Mouse (Mus musculus): Measurements from ENCODE around the gene Zfp658. TPM values are rescaled to one million over a fixed set of nuclear protein-coding genes. Genes with fewer than 3 reads are reported as not detected.

Zfp658 gene
- polyA plus RNA-seq, 1 experiment from 2014 or later, result 2.7 TPM

- no peaks in the 10 kb centered on the region for H3K36me3 ChIP-seq (ENCODE audit: control insufficient read depth, insufficient read depth, low read length)
- no peak for ATAC-seq (ENCODE audit: low read depth)
- peak overlapping the region; percentile 71; the same call in 1 of the 2 replicates for H3K4me2 ChIP-seq (ENCODE audit: low read depth, low read length)
- no peak for DNase-seq (ENCODE audit: low spot score)
- no peaks in the 10 kb centered on the region for H3K4me1 ChIP-seq (ENCODE audit: control insufficient read depth, insufficient read depth, low read length)
- no peaks in the 10 kb centered on the region for H3K27me3 ChIP-seq (replicated peaks; ENCODE audit: control insufficient read depth, insufficient read depth, low read length)
- 54% methylated on average over 5 of the region's 5 CpGs for WGBS
- no peak overlapping the region for H3K9ac ChIP-seq (ENCODE audit: low read depth, low read length)
- H3K9me3 ChIP-seq (ENCODE audit: control insufficient read depth, low read length), result no peaks in the 10 kb centered on the region
- H3K4me3 ChIP-seq (ENCODE audit: low read depth, low read length), result no peak overlapping the region
- no peak overlapping the region for H3K27ac ChIP-seq (replicated peaks; ENCODE audit: low read depth, low read length)
These were observed 45.8 kb downstream of the Zfp658 start for GRCm38 (mm10) chr7:43607743-43608287.

GRCm38 (mm10) chr7:43608316-43608824, 46.3 kb downstream of the Zfp658 start:
- Histone ChIP-seq H3K36me3 (ENCODE audit: control insufficient read depth, insufficient read depth, low read length) (no peaks in the 10 kb centered on the region), H3K9me3 (ENCODE audit: control insufficient read depth, low read length) (no peaks in the 10 kb centered on the region), H3K27ac (replicated peaks; ENCODE audit: low read depth, low read length) (no peak overlapping the region), H3K27me3 (replicated peaks; ENCODE audit: control insufficient read depth, insufficient read depth, low read length) (no peaks in the 10 kb centered on the region), H3K4me2 (ENCODE audit: low read depth, low read length) (no peak overlapping the region), H3K4me3 (ENCODE audit: low read depth, low read length) (no peak overlapping the region), H3K4me1 (ENCODE audit: control insufficient read depth, insufficient read depth, low read length) (no peaks in the 10 kb centered on the region), H3K9ac (ENCODE audit: low read depth, low read length) (no peak overlapping the region)
- WGBS, result 72% methylated on average over 7 of the region's 7 CpGs
- DNase-seq (ENCODE audit: low spot score), result no peak
- ATAC-seq (ENCODE audit: low read depth), result no peak

- H3K4me3 ChIP-seq (ENCODE audit: low read depth, low read length), result no peak overlapping the region
- no peak overlapping the region for H3K4me2 ChIP-seq (ENCODE audit: low read depth, low read length)
- H3K9ac ChIP-seq (ENCODE audit: low read depth, low read length), result no peak overlapping the region
- H3K9me3 ChIP-seq (ENCODE audit: control insufficient read depth, low read length), result no peaks in the 10 kb centered on the region
- DNase-seq (ENCODE audit: low spot score) (no peak), ATAC-seq (ENCODE audit: low read depth) (no peak)
- H3K27me3 ChIP-seq (replicated peaks; ENCODE audit: control insufficient read depth, insufficient read depth, low read length), result no peaks in the 10 kb centered on the region
- H3K4me1 ChIP-seq (ENCODE audit: control insufficient read depth, insufficient read depth, low read length), result no peaks in the 10 kb centered on the region
- H3K27ac ChIP-seq (replicated peaks; ENCODE audit: low read depth, low read length), result no peak overlapping the region
- H3K36me3 ChIP-seq (ENCODE audit: control insufficient read depth, insufficient read depth, low read length), result no peaks in the 10 kb centered on the region
- 86% methylated on average over 14 of the region's 14 CpGs for WGBS
These were observed 51.9 kb downstream of the Zfp658 start for GRCm38 (mm10) chr7:43613816-43614551.

- DNase-seq (ENCODE audit: low spot score), result no peak
- no peak overlapping the region for H3K4me2 ChIP-seq (ENCODE audit: low read depth, low read length)
- 75% methylated on average over 7 of the region's 7 CpGs for WGBS
- H3K4me1 ChIP-seq (ENCODE audit: control insufficient read depth, insufficient read depth, low read length), result no peaks in the 10 kb centered on the region
- no peak overlapping the region for H3K9ac ChIP-seq (ENCODE audit: low read depth, low read length)
- H3K9me3 ChIP-seq (ENCODE audit: control insufficient read depth, low read length), result no peaks in the 10 kb centered on the region
- H3K4me3 ChIP-seq (ENCODE audit: low read depth, low read length), result no peak overlapping the region
- no peaks in the 10 kb centered on the region for H3K27me3 ChIP-seq (replicated peaks; ENCODE audit: control insufficient read depth, insufficient read depth, low read length)
- no peak overlapping the region for H3K27ac ChIP-seq (replicated peaks; ENCODE audit: low read depth, low read length)
- H3K36me3 ChIP-seq (ENCODE audit: control insufficient read depth, insufficient read depth, low read length), result no peaks in the 10 kb centered on the region
- ATAC-seq (ENCODE audit: low read depth), result no peak
These were observed 60.9 kb downstream of the Zfp658 start for GRCm38 (mm10) chr7:43622927-43623326.

- WGBS, result 9% methylated on average over 10 of the region's 10 CpGs
- Histone ChIP-seq H3K27me3 (replicated peaks; ENCODE audit: control insufficient read depth, insufficient read depth, low read length) (no peaks in the 10 kb centered on the region), H3K4me3 (ENCODE audit: low read depth, low read length) (no peak overlapping the region), H3K4me2 (ENCODE audit: low read depth, low read length) (peak overlapping the region; percentile 24; the same call in 1 of the 2 replicates), H3K36me3 (ENCODE audit: control insufficient read depth, insufficient read depth, low read length) (no peaks in the 10 kb centered on the region), H3K27ac (replicated peaks; ENCODE audit: low read depth, low read length) (no peak overlapping the region), H3K9me3 (ENCODE audit: control insufficient read depth, low read length) (no peaks in the 10 kb centered on the region), H3K9ac (ENCODE audit: low read depth, low read length) (no peak overlapping the region), H3K4me1 (ENCODE audit: control insufficient read depth, insufficient read depth, low read length) (no peaks in the 10 kb centered on the region)
- DNase-seq (ENCODE audit: low spot score), result peak; percentile 29
- ATAC-seq (ENCODE audit: low read depth), result peak; percentile 26; the same call in 1 of the 2 replicates
These were observed 61.8 kb downstream of the Zfp658 start for GRCm38 (mm10) chr7:43623819-43624218.

Other genes with a start within 250 kb of the Zfp658 start
- 14.8 and 17.4 TPM in 2 replicates for gene Zfp715, start 249.0 kb upstream of the Zfp658 start, polyA plus RNA-seq (2014; fragmentation: Nextera tagmentation; extraction: Ambion mirVana)
- 0.32 and 0.37 TPM in 2 replicates for gene Siglecf, start 210.9 kb upstream of the Zfp658 start, polyA plus RNA-seq (2014; fragmentation: Nextera tagmentation; extraction: Ambion mirVana)
- 0.17 and 0.66 TPM in 2 replicates for gene Siglecg, start 154.1 kb upstream of the Zfp658 start, polyA plus RNA-seq (2014; fragmentation: Nextera tagmentation; extraction: Ambion mirVana)
- gene Lim2, start 134.6 kb upstream of the Zfp658 start, polyA plus RNA-seq (2014; fragmentation: Nextera tagmentation; extraction: Ambion mirVana), result not detected in 2 replicates
- gene Nkg7, start 125.2 kb upstream of the Zfp658 start, polyA plus RNA-seq (2014; fragmentation: Nextera tagmentation; extraction: Ambion mirVana), result 1.3 and 1.8 TPM in 2 replicates
- not detected in 2 replicates for gene Cldnd2, start 121.5 kb upstream of the Zfp658 start, polyA plus RNA-seq (2014; fragmentation: Nextera tagmentation; extraction: Ambion mirVana)
- 298 and 300 TPM in 2 replicates for gene Etfb, start 118.2 kb upstream of the Zfp658 start, polyA plus RNA-seq (2014; fragmentation: Nextera tagmentation; extraction: Ambion mirVana)
- gene Gm45233, start 118.1 kb upstream of the Zfp658 start, polyA plus RNA-seq (2014; fragmentation: Nextera tagmentation; extraction: Ambion mirVana), result 0.25 TPM in 1 of 2 replicates, not detected in the other
- 3.1 and 3.8 TPM in 2 replicates for gene Vsig10l, start 99.1 kb upstream of the Zfp658 start, polyA plus RNA-seq (2014; fragmentation: Nextera tagmentation; extraction: Ambion mirVana)
- 0.56 and 0.75 TPM in 2 replicates for gene Iglon5, start 72.2 kb upstream of the Zfp658 start, polyA plus RNA-seq (2014; fragmentation: Nextera tagmentation; extraction: Ambion mirVana)
- gene 4931406B18Rik, start 56.3 kb upstream of the Zfp658 start, polyA plus RNA-seq (2014; fragmentation: Nextera tagmentation; extraction: Ambion mirVana), result not detected in 2 replicates
- gene Cd33, start 17.8 kb upstream of the Zfp658 start, polyA plus RNA-seq (2014; fragmentation: Nextera tagmentation; extraction: Ambion mirVana), result 2.5 and 2.8 TPM in 2 replicates
- gene Zfp719, start 17.4 kb downstream of the Zfp658 start, polyA plus RNA-seq (2014; fragmentation: Nextera tagmentation; extraction: Ambion mirVana), result 13.0 and 14.4 TPM in 2 replicates
- 0.39 and 0.47 TPM in 2 replicates for gene Zfp819, start 44.9 kb downstream of the Zfp658 start, polyA plus RNA-seq (2014; fragmentation: Nextera tagmentation; extraction: Ambion mirVana)
- not detected in 2 replicates for gene Ceacam18, start 72.5 kb downstream of the Zfp658 start, polyA plus RNA-seq (2014; fragmentation: Nextera tagmentation; extraction: Ambion mirVana)
- gene Siglece, start 97.9 kb downstream of the Zfp658 start, polyA plus RNA-seq (2014; fragmentation: Nextera tagmentation; extraction: Ambion mirVana), result 0.68 and 0.88 TPM in 2 replicates
- 10.5 and 12.2 TPM in 2 replicates for gene Ctu1, start 109.8 kb downstream of the Zfp658 start, polyA plus RNA-seq (2014; fragmentation: Nextera tagmentation; extraction: Ambion mirVana)
- gene Klk14, start 128.2 kb downstream of the Zfp658 start, polyA plus RNA-seq (2014; fragmentation: Nextera tagmentation; extraction: Ambion mirVana), result 0.22 TPM in 1 of 2 replicates, not detected in the other
- 1.8 and 3.0 TPM in 2 replicates for gene Klk13, start 150.3 kb downstream of the Zfp658 start, polyA plus RNA-seq (2014; fragmentation: Nextera tagmentation; extraction: Ambion mirVana)
- 0.37 and 0.65 TPM in 2 replicates for gene Klk12, start 206.6 kb downstream of the Zfp658 start, polyA plus RNA-seq (2014; fragmentation: Nextera tagmentation; extraction: Ambion mirVana)
- 3.2 and 5.3 TPM in 2 replicates for gene Klk11, start 212.3 kb downstream of the Zfp658 start, polyA plus RNA-seq (2014; fragmentation: Nextera tagmentation; extraction: Ambion mirVana)
- 8.8 and 17.2 TPM in 2 replicates for gene Klk10, start 218.8 kb downstream of the Zfp658 start, polyA plus RNA-seq (2014; fragmentation: Nextera tagmentation; extraction: Ambion mirVana)
- 0.28 and 0.49 TPM in 2 replicates for gene Klk9, start 229.6 kb downstream of the Zfp658 start, polyA plus RNA-seq (2014; fragmentation: Nextera tagmentation; extraction: Ambion mirVana)
- 25.7 and 27.4 TPM in 2 replicates for gene Klk8, start 235.3 kb downstream of the Zfp658 start, polyA plus RNA-seq (2014; fragmentation: Nextera tagmentation; extraction: Ambion mirVana)
- 1.1 and 1.6 TPM in 2 replicates for gene Klk7, start 249.0 kb downstream of the Zfp658 start, polyA plus RNA-seq (2014; fragmentation: Nextera tagmentation; extraction: Ambion mirVana)

All from embryonic facial prominence, embryonic 14.5 days (tissue).